Mouse (Mus musculus) brain, embryonic 14.5 days (tissue): ENCODE results near the gene Dyrk1a. TPM values are rescaled to one million over a fixed set of nuclear protein-coding genes. Genes with fewer than 3 reads are reported as not detected.

Experiments
- DNase-seq: peaks from one replicate; pipeline ENCODE4 v3.0.0-alpha.2; 2011; ENCODE audit warnings: low read depth
- CTCF ChIP-seq: fragments of 200-500 bp; IDR thresholded peaks from 2 replicates; pipeline ENCODE4 v1.5.1; 2012; ENCODE audit warnings: inconsistent platforms, mild to moderate bottlenecking, moderate library complexity, borderline replicate concordance; ENCODE audit not compliant: insufficient read depth, insufficient read length; ENCODE audit errors: extremely low read depth
- POLR2A ChIP-seq: fragments of 200-500 bp; IDR thresholded peaks from 2 replicates; pipeline ENCODE4 v1.6.1; 2012; ENCODE audit warnings: mild to moderate bottlenecking, inconsistent platforms, borderline replicate concordance; ENCODE audit not compliant: poor library complexity, insufficient read depth, insufficient read length, severe bottlenecking; ENCODE audit errors: extremely low read depth
- polyA plus RNA-seq: library from polyadenylated mRNA; depleted of rRNA; stranded (reverse); fragments of >200 nt; gene quantifications from 2 replicates; pipeline ENCODE4 v1.2.3, GENCODE M21; 2012

Gene Dyrk1a
- polyA plus RNA-seq, 1 experiment = 57.3 TPM

DNA sequence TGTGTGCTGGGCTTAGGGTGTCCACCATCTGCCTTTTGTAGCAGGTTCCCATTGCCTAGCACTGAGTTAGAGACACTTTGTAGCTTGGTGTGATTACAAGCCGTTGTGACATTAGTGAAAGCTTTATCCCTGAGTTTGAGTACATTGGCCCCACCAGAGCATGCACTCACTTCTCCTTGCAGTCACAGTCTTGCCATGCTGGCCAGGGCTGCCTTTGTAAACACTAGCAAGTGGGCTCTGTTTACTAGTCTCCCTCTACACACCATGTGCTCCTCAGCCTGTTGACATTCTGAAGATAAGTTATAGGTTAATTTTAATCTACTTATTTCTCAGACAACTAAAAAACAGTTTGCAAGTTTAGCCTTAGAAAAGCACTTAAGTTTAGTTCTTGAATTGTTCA, 37.7 kb downstream of the Dyrk1a start:
- no peak for TF ChIP-seq POLR2A
- TF ChIP-seq CTCF = no peak
- no peak for DNase-seq

DNA sequence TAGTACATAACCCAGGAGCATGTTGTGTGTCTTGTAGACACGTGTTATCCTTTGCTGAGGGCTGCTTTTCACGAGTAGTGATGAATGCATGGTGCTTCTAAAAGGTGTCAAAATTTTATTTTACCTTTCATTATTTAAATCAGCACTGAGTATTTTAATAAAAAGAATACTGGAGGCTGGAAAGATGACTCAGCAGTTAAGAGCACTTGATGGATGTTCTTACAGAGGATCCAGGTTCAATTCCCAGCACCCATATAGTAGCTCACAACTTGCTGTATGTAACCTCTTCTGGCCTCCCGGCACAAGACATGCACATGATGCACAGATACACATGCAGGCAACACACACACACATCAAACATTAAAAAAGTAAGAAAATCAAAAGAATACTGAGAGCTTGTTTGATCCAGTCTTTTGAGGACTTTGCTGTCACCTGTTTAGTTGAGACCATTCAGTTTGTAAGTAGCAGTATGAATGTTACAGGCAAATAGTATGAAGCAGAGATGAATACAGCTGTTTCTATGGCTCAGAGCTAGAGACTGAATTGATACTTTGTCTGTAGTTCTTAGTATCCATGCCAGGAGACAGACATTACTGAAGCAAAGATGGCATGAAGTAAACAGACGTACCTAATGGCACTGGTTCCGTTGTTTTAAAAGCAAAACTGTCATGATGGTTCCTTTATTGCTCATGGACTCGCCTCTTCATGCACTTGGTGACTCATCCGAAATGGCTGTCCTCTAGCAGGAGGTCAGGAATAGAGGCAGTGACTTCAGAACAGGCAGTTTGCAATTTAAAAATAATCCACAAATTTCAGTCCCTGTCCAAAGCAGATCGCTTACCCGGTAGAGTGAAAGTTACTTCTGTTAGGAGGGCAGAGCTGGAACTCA, 39.1 kb downstream of the Dyrk1a start:
- no peak for DNase-seq
- TF ChIP-seq POLR2A = no peak
- no peak for TF ChIP-seq CTCF

DNA sequence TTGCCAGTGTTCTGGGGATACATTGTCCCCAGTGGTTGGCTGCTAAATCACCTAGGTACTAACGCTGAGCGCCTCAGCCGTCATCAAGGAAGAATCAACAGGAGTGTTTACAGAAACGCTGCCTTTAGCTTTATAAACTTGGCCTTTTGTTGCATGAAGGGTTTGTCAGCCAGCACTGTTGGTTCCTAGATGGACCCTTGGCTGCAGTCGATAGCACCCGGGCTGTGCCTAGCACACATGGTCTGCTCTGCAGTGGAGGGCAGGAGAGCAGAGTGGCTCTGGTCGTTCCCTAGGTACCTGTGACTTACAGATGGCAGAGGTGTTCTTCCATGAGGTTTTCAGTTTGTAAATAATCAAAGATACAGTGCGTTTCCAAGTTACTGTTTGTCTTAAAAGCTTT, 42.8 kb downstream of the Dyrk1a start:
- TF ChIP-seq CTCF = no peak
- TF ChIP-seq POLR2A = no peak
- DNase-seq = no peak

DNA sequence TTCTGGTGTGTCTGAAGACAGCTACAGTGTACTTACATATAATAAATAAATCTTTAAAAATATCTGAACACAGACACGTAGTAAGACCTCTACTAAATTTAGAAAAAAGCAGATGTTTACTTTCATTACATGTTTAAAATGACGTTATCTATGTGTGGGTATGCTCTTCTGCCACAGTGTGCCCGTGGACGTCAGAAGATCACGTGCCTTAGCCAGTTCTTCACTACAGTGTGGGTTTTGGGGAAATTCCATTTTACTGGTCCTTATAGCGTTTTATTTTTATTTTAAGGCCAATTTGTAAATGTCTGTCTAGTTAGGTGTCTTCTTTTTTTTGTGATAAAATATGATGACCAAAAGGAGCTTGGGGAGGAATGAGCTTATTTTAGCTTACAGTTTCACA, 47.4 kb downstream of the Dyrk1a start:
- DNase-seq = no peak
- TF ChIP-seq CTCF = no peak
- no peak for TF ChIP-seq POLR2A

DNA sequence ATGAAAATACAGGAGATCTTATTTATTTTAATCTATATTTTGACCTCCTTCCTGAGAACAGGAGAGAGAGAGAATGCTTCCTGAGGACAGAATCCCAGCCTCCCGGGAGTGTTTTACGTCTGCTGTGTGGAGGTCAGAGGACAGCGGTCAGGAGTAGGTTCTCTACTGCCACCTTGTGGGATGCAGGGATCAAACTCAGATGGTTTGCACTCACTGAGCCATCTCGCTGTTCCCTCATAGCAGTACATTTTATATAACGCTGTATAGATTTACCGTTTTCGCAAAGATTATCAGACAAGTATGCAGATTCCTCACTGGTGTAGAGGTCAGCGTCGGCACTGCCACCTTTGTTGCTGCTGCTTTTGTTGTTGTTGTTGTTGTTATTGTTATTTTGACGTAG, 48.7 kb downstream of the Dyrk1a start:
- peak; percentile 73 for DNase-seq
- TF ChIP-seq CTCF = peak; percentile 69; the same call in 1 of the 2 replicates
- TF ChIP-seq POLR2A = no peak

DNA sequence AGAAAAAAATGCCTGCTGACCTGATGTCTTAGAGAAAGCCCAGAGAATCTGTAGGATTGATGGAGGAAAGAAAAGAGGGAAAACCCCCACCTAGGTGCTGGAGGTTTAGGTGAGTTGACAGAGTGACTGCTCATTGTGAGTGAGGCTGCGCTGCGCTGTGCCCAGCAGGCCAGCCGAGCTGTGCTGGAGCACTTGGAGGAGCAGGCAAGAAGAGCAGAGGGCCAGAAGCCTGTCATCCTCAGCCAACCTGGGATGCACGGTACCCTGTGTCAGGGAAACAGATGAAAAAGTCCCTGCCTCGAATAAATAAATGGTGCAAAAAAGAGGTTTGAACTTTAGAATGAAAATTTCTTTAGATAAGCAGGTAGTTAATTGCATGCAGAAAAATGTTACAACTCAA, 49.5 kb downstream of the Dyrk1a start:
- DNase-seq = no peak
- TF ChIP-seq POLR2A (no peak), CTCF (no peak)

DNA sequence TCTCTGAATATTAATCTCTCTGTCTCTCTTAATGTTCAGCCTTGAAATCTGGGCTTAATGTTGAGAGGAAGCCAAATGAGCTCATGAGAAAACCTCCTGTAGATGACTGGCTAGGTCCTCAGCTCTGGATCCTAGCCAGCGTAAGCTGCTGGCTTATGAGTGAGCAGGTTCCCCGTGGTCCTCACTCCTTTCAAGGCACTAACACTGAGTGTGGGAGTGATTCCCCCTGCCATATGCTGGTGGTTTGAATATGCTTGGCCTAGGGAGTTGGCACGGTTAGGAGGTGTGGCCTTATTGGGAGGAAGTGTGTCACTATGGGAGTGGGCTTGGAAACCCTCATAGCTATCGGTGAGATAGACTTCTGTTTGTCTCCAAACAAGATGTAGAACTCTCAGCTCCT, 55.1 kb downstream of the Dyrk1a start:
- DNase-seq = peak; percentile 68
- TF ChIP-seq POLR2A = no peak
- no peak for TF ChIP-seq CTCF

DNA sequence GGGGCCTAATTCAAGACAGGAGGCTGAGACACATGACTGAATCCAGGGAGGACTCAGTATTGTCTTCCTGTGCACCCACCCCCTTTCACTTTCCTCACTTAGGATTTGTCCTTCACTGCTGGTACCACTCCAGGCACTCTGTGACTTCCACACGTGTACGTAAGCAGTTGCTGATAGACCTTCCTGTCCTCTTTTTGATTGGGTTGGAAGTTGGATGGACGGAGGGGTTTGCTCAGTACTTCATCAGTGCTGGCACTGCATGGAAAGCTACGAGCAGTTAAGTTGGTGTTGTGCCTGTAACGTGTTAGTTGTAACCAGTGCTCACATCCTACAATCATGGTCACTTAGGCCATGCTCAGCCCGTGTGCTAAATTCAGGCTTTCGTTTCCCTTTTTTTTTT, 55.8 kb downstream of the Dyrk1a start:
- TF ChIP-seq CTCF (no peak), POLR2A (no peak)
- no peak for DNase-seq

DNA sequence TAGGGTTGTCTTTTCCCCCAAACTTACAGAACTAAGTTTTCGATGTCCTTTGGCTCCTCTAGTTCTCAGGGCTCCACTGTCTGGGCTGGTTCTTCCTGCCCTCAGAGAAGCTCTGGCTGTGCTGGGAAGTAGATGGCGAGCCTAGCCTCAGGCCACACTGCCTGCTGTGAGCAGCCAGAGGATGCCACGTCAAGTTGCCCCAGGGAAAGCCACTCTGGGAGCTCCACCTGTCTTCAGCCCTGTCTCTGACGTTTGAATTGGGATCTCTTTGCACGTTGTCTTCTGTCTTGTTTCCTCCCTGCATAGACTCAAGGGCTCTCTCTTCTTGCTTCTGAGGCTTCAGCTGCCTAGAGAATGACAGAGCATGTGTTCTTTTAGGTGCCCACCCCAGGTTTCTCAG, 57.9 kb downstream of the Dyrk1a start:
- TF ChIP-seq CTCF = no peak
- no peak for TF ChIP-seq POLR2A
- DNase-seq = no peak

DNA sequence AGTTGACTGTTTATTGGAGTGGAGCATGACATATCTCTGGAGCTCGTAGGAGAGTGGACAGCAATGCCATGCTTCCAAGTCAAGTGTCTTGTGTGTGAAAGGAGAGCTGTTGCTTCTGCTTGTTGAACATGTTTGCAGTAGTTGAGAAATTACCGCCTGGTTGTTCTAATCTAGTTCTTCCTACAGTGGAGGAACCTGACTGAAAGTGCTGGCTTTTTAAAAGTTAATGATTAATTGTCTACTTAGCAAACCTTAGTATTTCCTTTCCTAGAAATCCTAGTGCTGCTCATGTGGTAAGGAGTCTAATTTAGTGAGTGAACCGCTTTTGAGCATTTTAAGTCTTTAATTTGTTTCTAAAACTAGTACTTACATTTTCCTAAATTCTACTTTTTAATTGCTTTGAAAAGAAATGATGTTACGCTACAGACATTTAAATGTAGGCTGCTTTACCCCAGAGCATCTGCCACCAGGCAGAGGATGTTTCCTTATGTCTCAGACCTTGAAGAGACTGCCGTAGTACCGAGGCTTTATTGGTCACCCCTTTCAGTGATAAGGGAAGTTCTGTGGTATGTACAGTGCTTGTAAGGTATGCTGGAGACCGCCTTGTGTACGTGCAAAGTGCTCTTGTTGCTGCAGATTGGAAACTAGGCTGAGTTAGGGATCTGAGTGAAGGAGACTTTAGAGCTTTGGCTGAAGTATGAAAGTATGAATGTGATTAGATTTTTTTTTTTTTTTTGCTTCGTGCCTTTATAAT, 59.3 kb downstream of the Dyrk1a start:
- DNase-seq = no peak
- TF ChIP-seq CTCF = no peak
- no peak for TF ChIP-seq POLR2A

DNA sequence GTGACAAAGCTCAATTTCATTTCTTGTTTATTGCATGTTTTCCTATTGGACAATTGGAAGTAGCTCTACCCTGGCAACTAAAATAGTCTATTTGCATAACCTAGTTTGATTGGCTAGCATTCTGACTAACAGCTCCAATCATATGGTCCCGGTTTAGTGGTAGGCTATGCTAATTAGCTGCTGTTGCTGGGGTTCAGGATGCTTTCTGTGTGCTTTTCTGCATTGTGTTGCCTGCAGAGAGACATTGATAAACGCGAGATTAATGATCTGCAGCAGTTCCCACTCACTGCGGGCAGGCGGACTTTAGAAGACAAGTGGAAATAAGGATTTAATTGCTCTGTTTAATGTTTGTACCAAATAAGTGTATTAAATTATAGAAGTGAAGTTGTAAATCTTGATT, 62.2 kb downstream of the Dyrk1a start:
- TF ChIP-seq POLR2A = no peak
- peak; percentile 97 for DNase-seq
